Mouse (Mus musculus): ENCODE measurements at regions not wholly inside any gene's neighbourhood (a gene's known extent, or its start where the extent isn't known, plus 50 kb on each side); places are given as distances from the start of the nearest gene placed in this dataset.

DNA sequence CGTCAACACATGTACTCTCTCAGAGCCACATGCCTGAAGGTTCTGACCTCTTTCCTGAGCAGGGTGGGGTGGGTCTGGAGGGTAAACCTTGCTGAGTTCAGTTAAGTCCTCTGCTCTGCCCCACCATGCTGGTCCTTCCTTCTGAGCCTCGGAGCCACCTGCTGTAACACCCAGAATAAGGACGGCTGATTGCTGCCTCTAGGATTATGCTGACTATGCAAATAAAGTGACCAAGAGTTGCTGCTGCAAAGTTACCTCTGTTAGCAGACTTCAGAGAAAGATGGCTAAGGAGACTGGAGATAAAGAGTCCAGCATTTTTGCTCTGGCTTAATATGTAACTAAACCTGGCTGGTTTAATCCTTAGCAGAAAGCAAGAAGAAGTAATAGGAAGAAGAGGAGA lies 177.6 kb upstream of the Adgrl2 start:
- no peak for TF ChIP-seq CTCF (conservative IDR thresholded peaks at IDR 0.05; ENCODE audit: low read length)
- no peak for TF ChIP-seq POU5F1 (IDR thresholded peaks at IDR 0.05; ENCODE audit: borderline replicate concordance, low read length)
